ENCODE assay signal across 9 mouse cellular contexts in the genomic region with DNA sequence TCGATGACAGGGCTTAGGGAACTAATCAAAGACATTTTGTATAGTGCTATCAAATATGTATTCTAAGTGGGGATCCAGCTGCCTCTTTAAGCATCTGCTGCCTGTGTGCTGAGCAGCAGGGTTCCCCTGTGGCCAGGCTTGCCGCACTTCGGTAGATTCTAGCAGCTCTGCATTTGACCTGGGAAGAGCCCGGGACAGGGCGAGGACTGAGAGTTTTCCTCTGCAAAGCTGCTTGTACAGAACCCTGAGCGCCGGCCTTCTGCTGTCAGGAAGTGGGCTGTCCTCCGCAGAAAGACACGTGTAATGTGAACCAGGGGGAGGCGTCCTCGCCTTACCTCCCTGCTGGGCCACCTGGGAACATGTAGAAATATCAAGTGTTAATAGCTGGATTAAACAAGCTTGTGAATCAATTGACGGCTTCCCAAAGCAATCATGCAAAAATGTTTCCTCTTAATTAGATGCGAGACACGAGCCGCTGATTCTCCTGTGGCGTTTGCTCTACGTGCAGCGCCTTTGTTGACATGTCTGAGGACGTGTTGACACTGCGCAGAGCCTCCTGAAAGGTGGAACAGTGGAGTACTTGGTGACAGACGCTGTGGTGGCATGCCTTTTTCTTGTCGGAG.
DNase-seq lines count a peak whose midpoint lies in the region; ATAC-seq lines count a peak whose summit lies in the region.
"Had no signal": no experiment of that assay in that cellular context is flagged by ENCODE, and none has a peak within 500 bp of the region (broad histone marks: within the 10 kb centered on the region; RNA-seq: fewer than 3 reads in every experiment).

No protein-coding gene starts in this region.

- no peak overlapping the region for H3K9ac ChIP-seq in forebrain, embryonic 12.5 days
- peak overlapping the region; percentile 29; the same call in 1 of the 2 replicates for H3K9ac ChIP-seq in hindbrain, embryonic 16.5 days (ENCODE audit: low read depth, low read length)
- H3K9ac ChIP-seq in midbrain, embryonic 12.5 days (replicated peaks), result no peak overlapping the region

- H3K4me2 ChIP-seq in forebrain, embryonic 12.5 days, result peak overlapping the region; percentile 46
- H3K4me2 ChIP-seq in hindbrain, embryonic 16.5 days (ENCODE audit: low read length), result peak overlapping the region; percentile 46
- H3K4me2 ChIP-seq in midbrain, embryonic 12.5 days (replicated peaks), result peak overlapping the region; percentile 42

- H3K4me1 ChIP-seq in forebrain, embryonic 12.5 days, result peaks cover 29% of the 10 kb centered on the region
- peaks cover 7% of the 10 kb centered on the region for H3K4me1 ChIP-seq in hindbrain, embryonic 16.5 days (ENCODE audit: control insufficient read depth, insufficient read depth, low read depth, low read length)
- H3K4me1 ChIP-seq in midbrain, embryonic 12.5 days, result peaks cover 18% of the 10 kb centered on the region

- peak; percentile 13 for DNase-seq in gastrocnemius, postnatal 14 days
- DNase-seq in gastrocnemius, postnatal 36 days, result no peak
- no peak for DNase-seq in spleen, adult 12 weeks (ENCODE audit: low spot score)
- no peak for DNase-seq in testis, postnatal 10 days (ENCODE audit: low spot score)
- no peak for DNase-seq in spleen, postnatal 4 days (ENCODE audit: low spot score in 2 of 2)

- intact Hi-C loops in gastrocnemius, postnatal 14 days (cut with DNase I; ENCODE audit: low total_unique reads), result no loop called here
- intact Hi-C loops in gastrocnemius, postnatal 36 days (cut with DNase I), result no loop called here

- WGBS in forebrain, embryonic 12.5 days, result 23% methylated on average over 22 of the region's 22 CpGs
- WGBS in hindbrain, embryonic 16.5 days, result 17% methylated on average over 22 of the region's 22 CpGs
- WGBS in midbrain, embryonic 12.5 days, result 36% methylated on average over 22 of the region's 22 CpGs

- no peaks in the 10 kb centered on the region for H3K9me3 ChIP-seq in forebrain, embryonic 12.5 days
- no peaks in the 10 kb centered on the region for H3K9me3 ChIP-seq in hindbrain, embryonic 16.5 days (ENCODE audit: control insufficient read depth, low read length)
- H3K9me3 ChIP-seq in midbrain, embryonic 12.5 days, result no peaks in the 10 kb centered on the region

- H3K36me3 ChIP-seq in forebrain, embryonic 12.5 days (replicated peaks), result no peaks in the 10 kb centered on the region
- no peaks in the 10 kb centered on the region for H3K36me3 ChIP-seq in hindbrain, embryonic 16.5 days (ENCODE audit: control insufficient read depth, insufficient read depth, low read length)
- H3K36me3 ChIP-seq in midbrain, embryonic 12.5 days, result no peaks in the 10 kb centered on the region

- peak; percentile 65 for ATAC-seq in forebrain, embryonic 12.5 days (ENCODE audit: low FRiP score)
- ATAC-seq in hindbrain, embryonic 16.5 days, result peak; percentile 58; the same call in 1 of the 2 replicates
- ATAC-seq in midbrain, embryonic 12.5 days (ENCODE audit: low FRiP score, low read depth), result peak; percentile 75

- peak overlapping the region; percentile 13 for H3K4me3 ChIP-seq in forebrain, embryonic 12.5 days (replicated peaks)
- peak overlapping the region; percentile 11; the same call in 1 of the 2 replicates for H3K4me3 ChIP-seq in hindbrain, embryonic 16.5 days (ENCODE audit: low read length)
- peak overlapping the region; percentile 14; the same call in 1 of the 2 replicates for H3K4me3 ChIP-seq in midbrain, embryonic 12.5 days
- H3K4me3 ChIP-seq: myocyte had no signal

- peak overlapping the region; percentile 54 for H3K27ac ChIP-seq in forebrain, embryonic 12.5 days
- H3K27ac ChIP-seq in hindbrain, embryonic 16.5 days (ENCODE audit: low read depth, low read length), result no peak overlapping the region
- H3K27ac ChIP-seq in midbrain, embryonic 12.5 days (replicated peaks), result peak overlapping the region; percentile 36; the same call in 1 of the 2 replicates

- H3K27me3 ChIP-seq in forebrain, embryonic 12.5 days, result peaks cover 28% of the 10 kb centered on the region
- H3K27me3 ChIP-seq in hindbrain, embryonic 16.5 days (replicated peaks; ENCODE audit: control insufficient read depth, insufficient read depth, low read length), result no peaks in the 10 kb centered on the region
- no peaks in the 10 kb centered on the region for H3K27me3 ChIP-seq in midbrain, embryonic 12.5 days
